Mouse (Mus musculus) monocyte, adult 5-6 weeks (primary cell): ENCODE results near the gene Ttc34. TPM values are rescaled to one million over a fixed set of nuclear protein-coding genes. Genes with fewer than 3 reads are reported as not detected.

Experiments used
- ATAC-seq: fragments of 153-309, 156-312 bp; replicated peaks from 2 replicates; pipeline ENCODE4 v1.8.0; 2017; ENCODE audit warnings: mild to moderate bottlenecking; ENCODE audit not compliant: low TSS enrichment, insufficient number of reproducible peaks, severe bottlenecking, poor library complexity, low FRiP score
- total RNA-seq: library from RNA; stranded (forward); fragments of 200-1000, 200-491, 200-594 nt; gene quantifications from 3 replicates; pipeline ENCODE4 v1.2.3, GENCODE M21; 2017

The Ttc34 gene
- total RNA-seq: not detected in 3 replicates

DNA sequence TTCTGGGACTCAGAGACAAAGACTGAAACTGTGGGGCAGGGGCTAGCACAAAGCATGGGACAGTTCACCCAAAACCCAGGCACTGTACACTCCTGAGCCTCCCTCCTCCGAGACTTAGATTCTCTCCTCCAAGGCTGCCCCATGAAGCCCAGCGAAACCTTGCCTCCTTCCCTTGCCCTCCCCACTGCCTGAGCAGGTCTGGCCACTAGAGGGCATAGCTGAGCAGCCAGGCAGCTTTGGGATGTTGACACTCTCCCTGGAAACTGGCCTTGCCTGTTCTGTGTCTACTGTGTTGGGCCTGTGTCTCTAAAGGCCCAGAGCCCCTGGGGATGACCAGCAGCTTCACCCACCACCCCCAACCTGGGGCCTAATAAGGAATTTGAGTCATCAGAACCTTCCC is at the start of gene Ttc34:
Ttc34 (plus strand) TSS at position 290 of the 400 bp plus-strand sequence.
- peak; percentile 68; the same call in 1 of the 2 replicates for ATAC-seq

DNA sequence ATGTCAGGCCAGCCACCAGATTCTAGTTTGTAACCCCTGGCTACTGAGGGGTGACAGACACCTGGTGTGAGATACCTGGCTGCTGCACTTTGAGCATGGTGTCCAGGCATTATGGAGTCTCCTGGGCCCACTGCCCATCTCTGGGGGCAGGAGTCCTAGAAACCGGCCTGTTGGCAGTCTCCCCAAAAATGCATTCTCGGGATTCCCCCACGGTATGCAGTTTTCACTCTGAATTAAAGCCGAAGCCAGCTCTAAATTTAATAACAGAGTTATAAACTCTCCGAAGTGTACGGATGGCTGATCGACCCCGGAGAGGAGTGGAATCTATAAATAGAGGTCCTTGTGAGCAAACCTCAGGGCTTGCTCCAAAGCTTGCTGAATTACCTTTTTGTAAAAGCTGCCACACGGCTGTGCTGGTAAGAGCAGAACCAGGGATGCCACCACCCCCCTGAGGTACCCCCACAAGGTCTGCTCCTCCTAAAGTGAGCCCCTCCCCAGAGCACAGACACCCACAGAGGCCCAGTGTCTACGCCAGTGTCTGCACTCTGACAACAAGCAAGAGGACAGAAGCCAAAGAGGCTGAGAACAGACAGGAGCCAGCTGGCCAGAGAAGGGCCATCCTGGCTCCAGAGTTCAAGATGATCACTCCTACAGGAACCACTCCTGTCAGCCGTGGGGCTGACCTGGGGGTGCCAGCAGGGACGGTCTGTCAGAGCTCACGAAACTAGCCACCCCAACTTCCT is 49.1 kb upstream of the Ttc34 start:
- ATAC-seq: no peak

DNA sequence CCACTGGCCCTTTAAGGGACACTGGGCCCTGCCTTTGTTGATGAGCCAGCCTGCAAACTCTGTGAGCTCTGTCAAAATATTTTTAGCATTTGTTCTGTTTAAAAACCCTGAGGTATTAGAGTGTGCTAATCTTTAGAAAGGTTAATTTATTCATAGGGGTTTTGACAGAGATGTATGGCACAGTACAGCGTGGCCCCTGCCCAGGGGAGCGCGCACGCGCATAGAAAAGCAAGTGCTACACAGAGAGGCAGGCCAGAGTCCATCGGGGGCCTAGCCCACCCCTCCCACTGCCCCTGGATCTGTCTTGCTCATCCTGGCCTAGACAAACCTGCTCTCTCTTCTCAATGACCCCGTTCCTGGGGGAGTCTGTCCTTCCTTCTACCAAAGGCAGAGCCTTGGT is 45.4 kb upstream of the Ttc34 start:
- ATAC-seq: no peak

DNA sequence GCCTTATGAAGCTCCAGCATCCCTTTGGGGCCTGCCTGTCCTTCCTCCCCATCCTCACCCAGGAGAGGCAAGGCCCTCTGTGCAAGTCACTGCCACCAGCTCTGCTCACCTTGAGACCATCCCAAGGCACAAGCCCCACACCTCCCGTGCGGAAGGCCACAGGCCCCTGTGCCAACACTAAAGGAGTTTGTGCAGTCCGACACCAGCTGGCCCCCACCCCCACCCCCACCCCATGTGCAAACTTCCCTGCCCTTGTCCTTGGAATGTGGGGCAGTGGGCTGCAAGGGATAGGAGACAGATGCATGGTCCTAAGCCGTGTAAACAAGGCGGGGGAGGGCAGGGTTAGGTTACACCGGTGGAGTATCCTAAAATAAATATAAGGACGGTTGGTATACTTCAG is 43.8 kb upstream of the Ttc34 start:
- ATAC-seq: no peak

DNA sequence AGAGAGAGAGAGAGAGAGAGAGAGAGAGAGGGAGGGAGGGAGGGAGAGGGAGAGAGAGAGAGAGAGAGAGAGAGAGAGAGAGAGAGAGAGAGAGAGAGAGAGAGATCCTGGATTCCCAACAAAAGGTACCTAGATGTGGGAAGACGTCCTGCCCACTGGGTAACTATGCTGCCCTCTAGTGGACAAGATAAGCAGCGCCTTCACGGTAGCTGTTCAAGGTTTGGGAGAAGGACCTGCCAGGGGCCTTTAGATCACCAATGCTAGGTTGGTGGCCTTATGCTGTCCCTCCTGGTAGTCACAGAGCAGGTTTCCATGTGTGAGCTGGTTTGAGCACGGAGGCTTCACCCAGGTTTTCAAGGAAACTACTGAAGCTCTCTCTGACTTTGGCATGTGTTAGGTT is 39.4 kb upstream of the Ttc34 start:
- ATAC-seq: no peak

DNA sequence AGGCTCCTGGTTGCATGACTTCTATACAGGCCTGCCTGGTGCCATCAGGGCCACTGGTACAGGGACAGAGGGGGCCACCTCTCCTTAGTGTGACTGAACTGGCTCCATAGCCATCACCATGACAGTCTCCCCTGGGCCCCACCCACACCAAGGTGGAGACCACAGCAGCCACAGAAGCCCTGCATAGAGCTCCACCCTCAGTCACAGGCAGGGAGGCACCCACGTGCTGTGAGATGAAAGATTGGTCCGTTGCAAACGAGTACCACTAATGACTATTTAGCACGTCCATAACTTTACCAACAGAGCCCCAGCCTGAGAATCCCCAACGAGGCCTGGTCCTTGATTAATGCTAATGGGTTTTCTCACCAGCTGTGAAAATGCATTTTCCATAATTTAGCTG is 36.7 kb upstream of the Ttc34 start:
- no peak for ATAC-seq

DNA sequence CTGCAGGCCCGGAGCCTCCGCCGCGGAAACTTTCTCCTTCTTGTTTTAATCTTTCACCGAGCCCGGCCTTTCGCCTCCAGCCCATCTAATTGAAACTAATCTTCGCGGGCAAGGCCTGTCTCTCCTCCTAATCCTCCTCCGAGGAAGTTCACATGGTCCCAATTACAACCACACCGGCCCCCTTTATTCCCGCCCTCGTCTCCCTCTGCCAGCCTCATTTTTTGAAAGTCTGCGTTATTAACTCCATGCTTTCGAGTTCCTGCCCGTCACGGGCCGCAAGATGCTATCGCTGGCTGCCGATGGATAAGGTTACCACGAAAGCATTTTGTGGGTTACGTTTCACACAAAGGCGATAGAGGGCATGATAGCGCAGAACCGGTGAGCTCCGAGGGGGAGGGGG is 35.0 kb upstream of the Ttc34 start:
- ATAC-seq: no peak

DNA sequence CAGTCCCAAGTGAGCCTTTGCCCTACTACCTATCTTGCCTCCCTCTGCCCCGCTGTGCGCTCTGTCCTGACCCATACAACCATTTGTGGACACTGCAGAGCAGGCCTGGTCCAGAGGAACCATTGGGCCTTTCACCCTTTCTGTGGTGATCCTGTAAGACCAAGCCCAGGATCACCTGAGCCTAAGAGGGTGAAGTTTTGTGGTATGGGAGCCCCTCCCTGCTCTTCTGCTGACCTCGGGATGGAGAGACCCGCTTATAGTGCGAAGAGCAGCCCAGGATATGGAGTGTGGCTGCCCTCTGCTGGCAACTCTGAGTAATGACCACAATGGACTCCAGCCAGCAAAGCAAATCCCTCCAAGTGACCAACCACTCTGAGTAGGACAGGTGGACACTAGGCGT is 11.6 kb upstream of the Ttc34 start:
- ATAC-seq: peak; percentile 55

DNA sequence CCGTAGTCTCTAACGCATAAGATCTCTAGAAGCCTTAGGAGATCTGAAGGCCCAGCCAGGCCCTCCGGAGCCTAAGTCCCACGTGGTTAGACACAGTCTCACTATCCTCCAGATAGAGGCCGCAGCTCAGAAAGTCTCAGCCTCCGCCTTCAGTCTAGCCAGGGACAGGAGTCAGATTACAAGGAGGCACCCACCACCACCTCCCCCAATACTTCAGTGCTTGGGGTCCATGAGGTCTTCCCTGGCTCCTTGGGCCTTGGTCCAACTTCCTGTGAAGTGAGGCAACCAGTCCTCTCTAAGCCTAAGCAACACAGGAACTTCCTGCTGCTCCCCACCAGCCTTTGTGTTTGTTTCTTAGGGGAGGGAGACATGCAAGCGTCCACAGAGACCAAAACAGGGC is 11.0 kb upstream of the Ttc34 start:
- ATAC-seq: no peak

DNA sequence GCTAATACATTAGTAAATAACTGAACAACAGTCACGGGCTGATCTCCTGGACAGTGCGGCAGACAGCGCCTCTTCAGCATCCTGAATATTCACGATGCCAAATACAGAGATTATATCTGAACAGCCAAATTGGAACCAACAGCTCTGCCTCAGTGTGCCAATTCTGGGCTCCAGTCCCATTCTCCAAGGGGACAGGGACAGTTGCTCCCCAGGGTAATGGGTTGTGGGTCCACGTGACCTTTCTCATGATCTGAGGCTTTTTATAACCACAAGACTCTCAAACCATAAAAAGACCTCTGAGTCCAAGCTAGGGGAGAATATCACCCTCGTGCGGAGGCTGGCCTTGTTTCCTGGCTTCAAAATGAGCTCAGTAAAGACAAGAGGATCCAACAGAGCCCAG is 10.1 kb upstream of the Ttc34 start:
- ATAC-seq: no peak

DNA sequence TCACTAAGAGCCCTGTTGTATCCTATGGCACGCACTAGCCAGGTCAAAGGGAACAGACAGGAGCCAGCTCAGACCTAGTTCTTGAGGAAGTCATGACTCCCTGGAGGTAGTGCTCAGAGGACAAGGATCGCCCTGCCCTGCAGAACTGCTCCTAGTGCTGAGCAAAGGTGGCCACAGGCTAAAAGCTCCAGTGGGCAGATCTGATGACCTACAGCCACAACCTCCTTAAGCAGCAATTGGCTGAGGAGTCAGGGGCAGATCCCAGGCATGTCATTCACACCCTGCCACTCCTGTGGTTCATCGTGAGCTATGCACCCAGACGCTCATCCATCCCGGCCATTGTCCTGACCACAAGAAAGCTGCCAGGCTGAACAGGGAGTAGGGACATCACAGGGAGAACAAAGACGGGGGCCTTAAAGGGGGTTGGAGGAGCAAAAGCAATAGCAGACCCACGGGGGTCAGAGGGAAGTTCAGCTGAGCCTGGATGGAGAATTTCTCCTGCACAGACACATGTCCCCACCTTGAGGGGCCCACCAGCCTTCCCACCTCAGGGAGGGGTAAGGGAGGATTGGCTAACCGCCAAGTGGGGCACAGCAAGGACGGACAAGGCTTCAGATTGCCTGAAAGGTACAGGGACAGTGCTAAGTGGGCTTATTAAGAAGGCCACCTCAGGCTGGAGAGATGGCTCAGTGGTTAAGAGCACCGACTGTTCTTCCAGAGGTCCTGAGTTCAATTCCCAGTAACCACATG is 9.2 kb upstream of the Ttc34 start:
- no peak for ATAC-seq

DNA sequence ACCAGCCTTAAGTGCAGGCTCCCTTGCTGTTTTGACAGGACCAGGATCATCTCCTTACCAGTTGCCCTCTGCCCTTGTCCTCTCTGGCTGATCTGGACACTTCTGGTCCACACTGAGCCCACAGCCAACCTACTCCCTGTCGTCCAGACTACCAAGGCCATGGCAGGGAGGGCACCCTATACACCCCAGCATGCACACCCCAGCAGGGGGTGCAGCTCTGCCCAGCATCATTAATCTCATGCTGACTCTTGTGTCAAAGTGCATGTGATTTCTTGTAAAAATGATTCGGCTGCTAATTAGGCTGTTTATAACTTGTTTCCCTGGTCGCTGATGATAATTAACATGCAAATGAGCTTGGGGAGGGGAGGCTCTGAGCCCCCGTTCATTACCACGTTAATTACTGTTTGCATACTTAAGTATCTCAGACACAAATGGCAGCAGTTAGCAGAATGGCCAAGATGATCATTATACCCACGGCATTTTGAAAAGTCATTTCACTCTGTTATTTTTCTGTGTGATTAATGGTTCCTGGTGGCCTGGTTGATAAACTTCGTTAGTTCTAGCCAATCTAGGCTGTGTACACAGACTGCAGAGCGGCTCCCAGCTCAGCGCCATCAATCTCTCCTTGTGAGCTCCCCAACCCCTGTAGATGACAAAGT is 5.2 kb upstream of the Ttc34 start:
- ATAC-seq: no peak

DNA sequence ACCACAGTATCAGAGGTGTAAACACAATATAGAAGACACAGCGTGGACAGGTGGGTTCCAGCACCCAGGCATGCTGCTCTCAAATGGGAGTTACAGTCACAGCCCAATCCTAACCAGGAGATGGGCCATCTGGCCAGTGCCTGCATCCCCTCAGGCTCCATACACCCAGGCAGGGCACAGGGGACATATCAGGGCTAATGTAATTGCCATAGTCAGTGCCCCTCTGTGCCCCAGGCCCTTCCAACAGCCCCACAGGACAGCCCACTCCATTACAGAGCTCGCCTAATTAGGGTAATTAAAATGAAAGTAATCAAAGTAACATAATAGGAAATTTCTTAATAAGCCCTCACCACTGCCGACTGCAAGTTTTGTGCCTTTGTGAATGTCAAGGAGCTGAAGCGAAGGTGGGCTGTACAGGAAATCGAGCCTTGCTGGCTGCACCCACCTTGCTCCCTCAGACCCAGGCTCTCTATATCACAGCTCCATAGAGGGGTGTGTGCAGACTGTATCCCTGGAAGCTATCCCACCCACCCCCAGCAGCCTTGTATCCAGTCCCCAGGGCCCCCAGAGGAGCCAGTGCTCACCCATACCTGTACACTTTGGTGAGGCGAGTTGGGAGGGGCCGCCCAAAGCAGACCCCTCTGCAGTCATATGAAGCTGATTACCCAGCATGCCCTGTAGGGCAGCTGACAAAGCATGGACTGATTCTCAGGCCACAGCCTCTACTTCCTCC is 910 bp upstream of the Ttc34 start:
- no peak for ATAC-seq

DNA sequence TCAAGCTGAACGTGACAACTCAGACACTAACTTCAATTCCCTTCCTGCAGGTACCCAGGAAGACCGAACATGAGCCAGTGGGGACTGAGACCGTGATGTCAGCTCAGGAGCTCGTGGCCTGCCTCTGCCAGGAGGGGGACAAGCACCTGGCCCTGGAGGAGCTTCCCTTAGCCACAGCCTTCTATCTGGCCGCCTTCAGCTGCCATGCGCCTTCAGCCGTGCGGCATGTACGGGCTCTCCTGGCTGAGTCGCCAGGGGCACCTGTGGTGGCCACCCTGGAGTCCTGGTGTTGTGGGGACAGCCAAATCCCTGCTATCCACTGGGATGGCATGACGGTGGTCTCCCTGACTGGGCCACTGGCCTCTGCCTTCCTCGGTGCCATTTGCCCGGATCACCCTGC is 1.5 kb downstream of the Ttc34 start:
- no peak for ATAC-seq

DNA sequence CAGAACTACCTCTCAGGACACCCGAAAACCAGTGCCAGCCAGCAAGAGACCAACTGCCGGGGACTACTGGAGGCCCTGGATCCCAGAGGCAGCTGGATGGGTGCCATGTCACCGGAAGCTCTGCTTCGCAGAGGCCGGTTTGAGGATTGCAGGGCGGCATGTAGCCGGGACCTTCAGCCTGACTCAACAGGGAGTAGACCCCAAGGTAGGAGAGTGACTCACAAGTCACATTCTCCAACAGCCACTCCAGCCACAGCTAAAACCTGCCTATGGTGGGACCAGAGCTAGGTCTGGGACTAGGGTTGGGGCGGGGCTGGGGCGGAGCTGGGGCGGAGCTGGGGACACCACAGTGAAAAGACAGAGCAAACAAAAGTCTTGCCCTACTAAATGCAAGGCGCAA is 2.1 kb downstream of the Ttc34 start:
- ATAC-seq: no peak

DNA sequence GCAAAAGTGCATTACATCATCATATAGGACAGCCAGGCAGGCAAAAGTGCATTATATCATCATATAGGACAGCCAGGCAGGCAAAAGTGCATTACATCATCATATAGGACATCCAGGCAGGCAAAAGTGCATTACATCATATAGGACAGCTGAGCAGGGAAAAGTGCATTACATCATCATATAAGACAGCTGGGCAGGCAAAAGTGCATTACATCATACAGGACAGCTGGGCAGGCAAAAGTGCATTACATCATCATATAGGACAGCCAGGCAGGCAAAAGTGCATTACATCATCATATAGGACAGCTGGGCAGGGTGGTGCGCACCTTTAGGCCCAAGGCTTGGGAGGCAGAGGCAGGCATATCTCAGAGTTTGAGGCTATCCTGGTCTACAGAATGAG is 15.4 kb downstream of the Ttc34 start:
- ATAC-seq: no peak

DNA sequence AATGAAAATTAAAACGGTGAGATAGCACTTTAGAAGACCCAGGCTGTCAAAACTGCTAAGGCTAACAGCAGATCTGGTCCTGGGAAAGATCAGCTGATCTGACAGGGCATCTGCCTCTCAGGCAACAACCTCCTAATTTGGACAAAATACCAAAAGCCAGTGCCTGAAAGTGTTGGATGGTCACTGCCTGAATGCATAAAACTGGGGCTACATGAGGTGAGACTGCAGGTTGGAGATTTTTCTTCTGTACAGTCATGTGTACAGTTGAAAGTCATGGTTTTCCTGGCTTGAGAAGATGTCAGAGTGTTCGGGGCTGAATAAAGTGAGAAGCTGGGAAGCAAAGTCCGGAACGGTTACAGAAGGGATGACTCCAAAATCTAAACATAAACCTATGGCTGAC is 16.6 kb downstream of the Ttc34 start:
- ATAC-seq: no peak

DNA sequence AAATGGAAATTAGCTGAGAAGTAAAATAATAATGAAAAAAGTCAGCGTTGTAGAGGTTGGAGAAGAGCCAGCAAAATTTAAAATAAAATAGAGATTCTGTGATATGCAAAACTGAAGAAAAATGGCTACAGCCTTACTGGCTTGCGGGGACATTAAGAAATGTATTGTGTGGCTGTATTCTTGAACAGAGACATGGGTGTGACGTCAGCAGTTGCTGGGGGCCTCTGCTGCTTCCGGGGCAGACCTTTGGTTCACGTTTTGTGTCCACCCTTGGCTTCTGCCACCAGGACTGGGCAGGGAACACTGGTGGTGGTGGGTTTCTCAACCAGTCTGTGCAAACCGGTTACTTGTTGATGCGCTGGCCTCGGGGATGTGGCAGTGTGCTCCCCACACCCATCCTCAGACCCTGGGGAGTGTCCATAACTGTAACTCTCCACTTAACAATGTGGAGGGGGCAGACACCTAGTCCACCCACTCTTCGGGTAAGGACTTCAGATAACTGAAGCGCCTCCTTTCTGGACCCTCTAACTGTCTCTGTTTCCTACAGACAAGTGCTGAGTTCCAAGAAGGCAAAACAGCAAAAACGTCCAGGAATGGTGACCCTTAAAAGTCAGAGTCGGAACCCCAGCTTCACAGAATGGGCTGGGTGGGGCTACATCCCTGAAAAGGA is 17.6 kb downstream of the Ttc34 start:
- no peak for ATAC-seq
